Mouse (Mus musculus): ENCODE data around the gene Tmem242. TPM values are rescaled to one million over a fixed set of nuclear protein-coding genes. Genes with fewer than 3 reads are reported as not detected.

Gene Tmem242
- total RNA-seq, 2 experiments from 2014 or later, result 30.4 to 39.9 TPM

- ATAC-seq (ENCODE audit: poor library complexity, severe bottlenecking), result no peak
These were observed 54.4 kb downstream of the Tmem242 start for GRCm38 (mm10) chr17:5385694-5386093.

DNA sequence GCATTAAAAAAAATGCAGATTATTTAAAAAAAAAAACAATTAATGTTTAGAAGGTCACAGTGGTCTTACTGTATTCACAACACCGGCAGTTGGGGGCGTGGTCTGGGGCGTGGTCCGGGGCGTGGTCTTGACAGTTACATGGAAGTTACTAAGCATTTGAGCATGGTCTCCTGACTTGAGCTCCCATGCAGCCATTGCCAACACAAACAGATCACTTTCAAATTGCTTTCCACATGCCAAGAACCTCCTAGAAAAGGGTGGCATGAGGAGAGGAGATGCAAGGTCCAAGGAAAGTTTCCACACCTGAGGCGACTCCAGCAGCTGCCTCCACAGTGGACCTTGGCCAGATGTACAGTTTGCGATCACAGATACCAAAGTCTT, 62.1 kb downstream of the Tmem242 start:
- no peak for ATAC-seq (ENCODE audit: poor library complexity, severe bottlenecking)

DNA sequence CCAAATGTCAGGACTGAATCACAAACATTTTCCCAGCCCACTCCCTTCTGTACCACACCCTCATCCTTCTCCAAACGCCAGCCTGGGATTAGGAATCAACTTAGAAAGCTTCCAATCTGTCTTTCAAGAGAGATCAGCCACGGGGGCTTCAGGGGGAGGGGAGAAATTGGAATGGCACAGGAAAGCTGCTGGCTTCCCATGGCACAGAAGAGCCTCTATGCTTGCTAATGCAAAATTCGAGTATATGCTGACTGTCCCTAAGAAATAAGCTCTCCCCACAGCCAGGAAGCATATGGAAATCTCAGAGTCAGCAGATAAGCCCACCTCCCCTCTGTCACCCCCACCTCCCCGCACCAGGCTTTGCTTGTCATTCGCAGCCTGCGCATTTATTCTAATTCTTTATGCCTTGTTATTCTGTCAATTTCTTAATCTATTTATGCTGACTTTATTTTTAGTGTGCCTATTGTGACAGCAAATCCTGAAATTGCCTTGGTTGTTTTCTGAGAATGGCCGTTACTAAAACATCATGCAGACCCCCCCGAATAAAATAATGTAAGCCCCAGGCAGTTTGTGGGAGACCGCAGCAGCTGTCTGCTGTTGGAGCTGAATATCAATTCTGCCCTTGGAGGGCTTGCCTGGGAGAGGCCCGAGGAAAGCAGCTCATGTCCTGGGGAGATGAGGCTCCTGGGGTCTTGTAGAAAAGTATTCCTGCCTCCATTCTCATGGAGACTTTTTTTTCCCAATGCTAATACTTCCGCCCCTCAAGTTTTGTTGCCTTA, 62.7 kb downstream of the Tmem242 start:
- ATAC-seq (ENCODE audit: poor library complexity, severe bottlenecking), result no peak

DNA sequence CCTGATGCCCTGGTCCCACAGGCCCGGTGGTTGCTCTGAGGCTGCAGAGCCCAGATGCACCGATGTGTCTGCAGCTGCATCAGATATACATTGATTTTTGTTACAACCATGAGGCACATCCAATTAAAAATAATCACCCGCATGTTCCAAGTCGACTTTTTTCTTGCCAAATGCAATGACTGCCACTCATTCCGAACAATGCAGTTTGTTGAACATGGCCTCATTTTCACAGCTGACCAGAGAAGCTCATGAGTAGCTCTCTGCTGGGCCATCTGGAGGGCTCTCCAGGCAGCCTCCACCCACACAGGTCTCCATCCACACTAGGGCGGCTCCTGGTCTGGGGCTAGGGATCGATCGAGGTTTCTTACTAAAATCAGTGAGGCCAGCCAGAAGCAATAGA, 67.1 kb downstream of the Tmem242 start:
- ATAC-seq (ENCODE audit: poor library complexity, severe bottlenecking), result no peak

- ATAC-seq (ENCODE audit: poor library complexity, severe bottlenecking), result no peak
These were observed 68.5 kb downstream of the Tmem242 start for GRCm38 (mm10) chr17:5371521-5371920.

DNA sequence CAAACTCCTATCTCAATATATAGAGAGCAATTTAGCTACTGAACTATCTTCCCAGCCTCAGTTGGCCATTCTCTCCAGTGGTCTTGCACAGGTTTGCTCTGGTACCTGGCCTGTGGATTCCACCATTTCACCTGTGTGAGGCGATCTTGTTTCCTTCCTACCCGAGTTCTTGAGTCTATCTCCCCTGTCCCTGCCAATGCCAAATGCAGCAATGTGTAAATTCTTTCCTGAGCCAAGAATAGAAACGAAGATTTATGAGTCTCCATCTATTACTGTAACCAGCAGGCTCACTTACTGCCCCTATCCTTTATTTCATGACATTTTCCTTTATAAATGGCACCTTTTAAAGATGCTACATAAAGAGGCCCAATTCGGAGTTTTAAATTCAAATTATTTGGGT, 69.0 kb downstream of the Tmem242 start:
- ATAC-seq (ENCODE audit: poor library complexity, severe bottlenecking), result no peak

DNA sequence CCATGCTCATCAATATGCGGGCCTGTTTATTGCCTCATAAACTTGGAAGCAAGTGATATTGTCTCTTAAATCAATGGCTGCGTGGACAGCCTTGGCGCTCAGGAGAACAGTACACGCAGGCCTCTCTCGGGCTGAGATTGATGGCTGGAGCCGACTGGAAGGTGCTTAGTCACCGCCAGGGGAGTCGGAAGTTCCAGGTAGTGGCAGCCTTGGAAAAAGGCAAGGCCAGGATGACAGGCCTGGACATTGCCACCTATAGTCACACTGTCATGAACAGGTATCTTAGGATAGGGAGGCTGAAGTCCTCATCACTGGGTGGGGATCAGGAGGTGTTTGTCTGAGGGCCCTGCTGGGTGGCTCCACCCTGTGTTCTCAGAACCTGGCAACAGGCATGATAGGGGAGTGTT, 74.1 kb downstream of the Tmem242 start:
- no peak for ATAC-seq (ENCODE audit: poor library complexity, severe bottlenecking)

Other genes starting within 250 kb of the Tmem242 start
- gene Ldhal6b, start 21.5 kb downstream of the Tmem242 start, total RNA-seq (2015), result 0.25 TPM in 1 of 2 replicates, not detected in the other
- gene Ldhal6b, start 21.5 kb downstream of the Tmem242 start, total RNA-seq (2017), result 0.11 TPM in 1 of 2 replicates, not detected in the other
- gene Zdhhc14, start 52.3 kb upstream of the Tmem242 start, total RNA-seq (2015), result 0.87 and 1.6 TPM in 2 replicates
- gene Zdhhc14, start 52.3 kb upstream of the Tmem242 start, total RNA-seq (2017), result 0.94 and 1.4 TPM in 2 replicates

Data from megakaryocyte, adult 5-6 weeks (primary cell).